Mouse (Mus musculus): ENCODE results near the gene Dusp12. TPM values are rescaled to one million over a fixed set of nuclear protein-coding genes. Genes with fewer than 3 reads are reported as not detected.

Dusp12 gene
- total RNA-seq, 2 experiments from 2014 or later, result 1.4 TPM; not detected in 1

Other genes starting within 250 kb of the Dusp12 start
- 5.4 and 5.9 TPM in 2 replicates for gene Olfml2b, start 241.0 kb downstream of the Dusp12 start, total RNA-seq (2015; ENCODE audit: low replicate concordance)
- gene Olfml2b, start 241.0 kb downstream of the Dusp12 start, total RNA-seq (2017; ENCODE audit: low replicate concordance), result 5.2 and 13.3 TPM in 2 replicates
- 17.3 and 21.5 TPM in 2 replicates for gene Atf6, start 17.8 kb downstream of the Dusp12 start, total RNA-seq (2015; ENCODE audit: low replicate concordance)
- 22.6 and 27.2 TPM in 2 replicates for gene Atf6, start 17.8 kb downstream of the Dusp12 start, total RNA-seq (2017; ENCODE audit: low replicate concordance)
- not detected in 2 replicates for gene Gm26620, start 475 bp downstream of the Dusp12 start, total RNA-seq (2015; ENCODE audit: low replicate concordance)
- not detected in 2 replicates for gene Gm26620, start 475 bp downstream of the Dusp12 start, total RNA-seq (2017; ENCODE audit: low replicate concordance)
- gene Fcrlb, start 27.4 kb upstream of the Dusp12 start, total RNA-seq (2015; ENCODE audit: low replicate concordance), result not detected in 2 replicates
- gene Fcrlb, start 27.4 kb upstream of the Dusp12 start, total RNA-seq (2017; ENCODE audit: low replicate concordance), result not detected in 2 replicates
- 0.63 TPM in 1 of 2 replicates, not detected in the other for gene Fcrla, start 42.0 kb upstream of the Dusp12 start, total RNA-seq (2015; ENCODE audit: low replicate concordance)
- 0.84 and 0.94 TPM in 2 replicates for gene Fcrla, start 42.0 kb upstream of the Dusp12 start, total RNA-seq (2017; ENCODE audit: low replicate concordance)
- gene Fcgr2b, start 91.0 kb upstream of the Dusp12 start, total RNA-seq (2015; ENCODE audit: low replicate concordance), result 38.0 and 43.5 TPM in 2 replicates
- 20.1 and 23.1 TPM in 2 replicates for gene Fcgr2b, start 91.0 kb upstream of the Dusp12 start, total RNA-seq (2017; ENCODE audit: low replicate concordance)
- 15.3 and 27.5 TPM in 2 replicates for gene Fcgr4, start 133.4 kb upstream of the Dusp12 start, total RNA-seq (2015; ENCODE audit: low replicate concordance)
- gene Fcgr4, start 133.4 kb upstream of the Dusp12 start, total RNA-seq (2017; ENCODE audit: low replicate concordance), result 9.3 and 10.6 TPM in 2 replicates
- 100 and 146 TPM in 2 replicates for gene Fcgr3, start 179.4 kb upstream of the Dusp12 start, total RNA-seq (2015; ENCODE audit: low replicate concordance)
- gene Fcgr3, start 179.4 kb upstream of the Dusp12 start, total RNA-seq (2017; ENCODE audit: low replicate concordance), result 78.3 and 110 TPM in 2 replicates
- not detected in 2 replicates for gene Cfap126, start 228.4 kb upstream of the Dusp12 start, total RNA-seq (2015; ENCODE audit: low replicate concordance)
- not detected in 2 replicates for gene Cfap126, start 228.4 kb upstream of the Dusp12 start, total RNA-seq (2017; ENCODE audit: low replicate concordance)

Measured in erythroblast, adult 5-6 weeks (primary cell).